Mouse (Mus musculus) myocyte (in vitro differentiated cells): ENCODE data around the gene Csmd2.

Experiments used
- MYOD1 ChIP-seq, 3 experiments: IDR thresholded peaks; one replicate each; pipeline ENCODE4 v1.6.1; 2011; ENCODE audit warnings: control low read depth in 2 of 3, low read depth in 2 of 3, mild to moderate bottlenecking in 2 of 3, moderate library complexity in 1 of 3; ENCODE audit not compliant: insufficient read length in 2 of 3, control insufficient read depth in 1 of 3
- MYOG ChIP-seq, 3 experiments: IDR thresholded peaks; one replicate each; pipeline ENCODE4 v1.6.1; 2011; ENCODE audit warnings: control low read depth in 2 of 3, low read depth in 2 of 3, mild to moderate bottlenecking in 2 of 3; ENCODE audit not compliant: insufficient read length in 2 of 3, control insufficient read depth in 1 of 3, insufficient read depth in 1 of 3
- POLR2A ChIP-seq: IDR thresholded peaks from one replicate; pipeline ENCODE4 v1.6.1; 2011; ENCODE audit warnings: low read depth, mild to moderate bottlenecking, control low read depth, moderate library complexity; ENCODE audit not compliant: insufficient read length
- POLR2AphosphoS2 ChIP-seq: IDR thresholded peaks from one replicate; pipeline ENCODE4 v1.6.1; 2011; ENCODE audit warnings: low read depth, control low read depth; ENCODE audit not compliant: insufficient read length
- REST ChIP-seq: IDR thresholded peaks from one replicate; pipeline ENCODE4 v1.6.1; 2011; ENCODE audit warnings: mild to moderate bottlenecking, control low read depth, moderate library complexity; ENCODE audit not compliant: insufficient read depth, insufficient read length
- TCF12 ChIP-seq: IDR thresholded peaks from one replicate; pipeline ENCODE4 v1.6.1; 2011; ENCODE audit warnings: mild to moderate bottlenecking, control low read depth; ENCODE audit not compliant: poor library complexity, insufficient read depth, severe bottlenecking
- TCF3 ChIP-seq: IDR thresholded peaks from one replicate; pipeline ENCODE4 v1.6.1; 2011; ENCODE audit warnings: low read depth, control low read depth; ENCODE audit not compliant: insufficient read length
- USF1 ChIP-seq: IDR thresholded peaks from one replicate; pipeline ENCODE4 v1.6.1; 2011; ENCODE audit warnings: low read depth, mild to moderate bottlenecking, control low read depth, moderate library complexity

GRCm38 (mm10) chr4:128358751-128359150 lies 371.1 kb downstream of the Csmd2 start:
- TF ChIP-seq POLR2A = no peak
- no peak for TF ChIP-seq REST
- no peak for TF ChIP-seq USF1
- no peak for TF ChIP-seq MYOD1 (IDR thresholded peaks at IDR 0.05; ENCODE audit: control insufficient read depth in 1 of 3, insufficient read length in 2 of 3, low read depth in 2 of 3)
- TF ChIP-seq TCF3 = no peak
- TF ChIP-seq TCF12 = no peak
- no peak for TF ChIP-seq MYOG (IDR thresholded peaks at IDR 0.05; ENCODE audit: control insufficient read depth in 1 of 3, insufficient read depth in 1 of 3, insufficient read length in 2 of 3, low read depth in 2 of 3)
- TF ChIP-seq POLR2AphosphoS2 = no peak
